Mouse (Mus musculus): ENCODE results near the gene 4931428L18Rik. TPM values are rescaled to one million over a fixed set of nuclear protein-coding genes. Genes with fewer than 3 reads are reported as not detected.

4931428L18Rik gene
- total RNA-seq, 2 experiments from 2014 or later, result not detected

- Histone ChIP-seq H3K4me3 (no peak overlapping the region), H3K27ac (no peak overlapping the region)
- no peak for TF ChIP-seq CTCF (conservative IDR thresholded peaks at IDR 0.05)
- no peak for DNase-seq (ENCODE audit: low spot score in 2 of 2)
These were observed 80.0 kb downstream of the 4931428L18Rik start for GRCm38 (mm10) chr1:31142288-31143094.

- no peak for TF ChIP-seq CTCF (conservative IDR thresholded peaks at IDR 0.05)
- DNase-seq (ENCODE audit: low spot score in 2 of 2), result no peak
These were observed 84.1 kb downstream of the 4931428L18Rik start for GRCm38 (mm10) chr1:31138387-31138786.

GRCm38 (mm10) chr1:31113466-31113865, 109.0 kb downstream of the 4931428L18Rik start:
- Histone ChIP-seq H3K4me3 (no peak overlapping the region), H3K27ac (no peak overlapping the region)
- no peak for DNase-seq (ENCODE audit: low spot score in 2 of 2)
- TF ChIP-seq CTCF (conservative IDR thresholded peaks at IDR 0.05), result no peak

More at GRCm38 (mm10) chr1:31138387-31138786, 84.1 kb downstream of the 4931428L18Rik start:
- H3K4me3 ChIP-seq, result no peak overlapping the region
- H3K27ac ChIP-seq, result no peak overlapping the region

- DNase-seq (ENCODE audit: low spot score in 2 of 2), result no peak
- Histone ChIP-seq H3K4me3 (no peak overlapping the region), H3K27ac (no peak overlapping the region)
- no peak for TF ChIP-seq CTCF (conservative IDR thresholded peaks at IDR 0.05)
These were observed 114.5 kb downstream of the 4931428L18Rik start for GRCm38 (mm10) chr1:31107961-31108360.

GRCm38 (mm10) chr1:31102863-31103657, 119.4 kb downstream of the 4931428L18Rik start:
- H3K27ac ChIP-seq, result no peak overlapping the region
- DNase-seq (ENCODE audit: low spot score in 2 of 2), result no peak
- H3K4me3 ChIP-seq, result no peak overlapping the region
- TF ChIP-seq CTCF (conservative IDR thresholded peaks at IDR 0.05), result no peak

- no peak overlapping the region for H3K27ac ChIP-seq
- no peak overlapping the region for H3K4me3 ChIP-seq
- TF ChIP-seq CTCF (conservative IDR thresholded peaks at IDR 0.05), result no peak
- no peak for DNase-seq (ENCODE audit: low spot score in 2 of 2)
These were observed 120.2 kb downstream of the 4931428L18Rik start for GRCm38 (mm10) chr1:31102280-31102679.

GRCm38 (mm10) chr1:31097208-31097607, 125.3 kb downstream of the 4931428L18Rik start:
- no peak overlapping the region for H3K4me3 ChIP-seq
- no peak for DNase-seq (ENCODE audit: low spot score in 2 of 2)

GRCm38 (mm10) chr1:31096466-31096793, 126.1 kb downstream of the 4931428L18Rik start:
- TF ChIP-seq CTCF (conservative IDR thresholded peaks at IDR 0.05), result no peak
- no peak for DNase-seq (ENCODE audit: low spot score in 2 of 2)
- H3K27ac ChIP-seq, result no peak overlapping the region

More at GRCm38 (mm10) chr1:31097208-31097607, 125.3 kb downstream of the 4931428L18Rik start:
- TF ChIP-seq CTCF (conservative IDR thresholded peaks at IDR 0.05), result no peak
- H3K27ac ChIP-seq, result no peak overlapping the region

GRCm38 (mm10) chr1:31095706-31096465, 126.6 kb downstream of the 4931428L18Rik start:
- no peak overlapping the region for H3K27ac ChIP-seq
- no peak for TF ChIP-seq CTCF (conservative IDR thresholded peaks at IDR 0.05)
- no peak overlapping the region for H3K4me3 ChIP-seq
- DNase-seq (ENCODE audit: low spot score in 2 of 2), result no peak

More at GRCm38 (mm10) chr1:31096466-31096793, 126.1 kb downstream of the 4931428L18Rik start:
- H3K4me3 ChIP-seq, result no peak overlapping the region

- TF ChIP-seq CTCF (conservative IDR thresholded peaks at IDR 0.05), result no peak
- H3K4me3 ChIP-seq, result no peak overlapping the region
- no peak overlapping the region for H3K27ac ChIP-seq
- no peak for DNase-seq (ENCODE audit: low spot score in 2 of 2)
These were observed 127.7 kb downstream of the 4931428L18Rik start for GRCm38 (mm10) chr1:31094792-31095191.

GRCm38 (mm10) chr1:31093939-31094338, 128.5 kb downstream of the 4931428L18Rik start:
- no peak overlapping the region for H3K27ac ChIP-seq
- H3K4me3 ChIP-seq, result no peak overlapping the region
- DNase-seq (ENCODE audit: low spot score in 2 of 2), result no peak
- no peak for TF ChIP-seq CTCF (conservative IDR thresholded peaks at IDR 0.05)

- Histone ChIP-seq H3K27ac (no peak overlapping the region), H3K4me3 (no peak overlapping the region)
- no peak for TF ChIP-seq CTCF (conservative IDR thresholded peaks at IDR 0.05)
- no peak for DNase-seq (ENCODE audit: low spot score in 2 of 2)
These were observed 133.8 kb downstream of the 4931428L18Rik start for GRCm38 (mm10) chr1:31088686-31089085.
